In the genomic region with DNA sequence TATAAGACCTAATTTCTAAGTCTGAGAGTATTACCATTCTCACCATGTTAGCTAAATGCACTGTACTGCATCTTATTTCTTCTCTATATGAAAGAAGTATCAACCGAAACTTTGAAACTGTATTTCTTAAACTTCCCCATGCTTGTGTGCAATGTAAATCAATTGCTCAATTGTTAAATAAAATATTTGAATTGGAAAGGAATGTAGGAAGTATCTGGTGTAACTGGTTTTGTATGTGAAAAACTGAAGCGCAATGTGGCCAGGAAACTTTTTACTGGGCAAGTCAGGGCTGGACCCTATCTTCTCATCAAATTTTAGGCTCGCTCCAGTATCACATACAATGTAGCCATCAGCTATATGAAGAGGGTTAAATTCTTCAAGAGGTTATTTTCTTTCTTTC, we compare ENCODE assay signal across 20 mouse cellular contexts.
A peak's percentile ranks its signal among the peaks of the same experiment; 100 is the strongest.
DNase-seq lines count a peak whose midpoint lies in the region; ATAC-seq and TF ChIP-seq lines count a peak whose summit lies in the region.
"Had no signal": no experiment of that assay in that cellular context is flagged by ENCODE, and none has a peak within 500 bp of the region (broad histone marks: within the 10 kb centered on the region; RNA-seq: fewer than 3 reads in every experiment).

No protein-coding gene starts in this region.

- no peaks in the 10 kb centered on the region for H3K4me1 ChIP-seq in lung, embryonic 14.5 days (ENCODE audit: insufficient read depth)
- H3K4me1 ChIP-seq in lung, adult 2 months (ENCODE audit: control insufficient read depth, insufficient read depth, low read length) = no peaks in the 10 kb centered on the region
- H3K4me1 ChIP-seq in embryonic facial prominence, embryonic 10.5 days = no peaks in the 10 kb centered on the region
- H3K4me1 ChIP-seq: forebrain, embryonic 10.5 days; heart, embryonic 10.5 days; hindbrain, embryonic 12.5 days had no signal

- DNase-seq in lung, embryonic 14.5 days = peak; percentile 14
- DNase-seq in lung, postnatal 10 days = no peak
- DNase-seq in lung, postnatal 25 days (ENCODE audit: low spot score) = peak; percentile 21
- no peak for DNase-seq in lung, adult 2 months
- DNase-seq in thymus, postnatal 14 days = no peak
- no peak for DNase-seq in embryonic facial prominence, embryonic 10.5 days (ENCODE audit: low spot score)
- DNase-seq: adrenal gland, postnatal 10 days; cerebellum, adult 11-12 months; cerebellum, adult 9-11 months; cerebellum, postnatal 36 days; gastrocnemius, adult 2 months; gastrocnemius, postnatal 25 days; heart, adult 18-20 months; heart, postnatal 10 days; heart, postnatal 4 days had no signal

- no peak overlapping the region for H3K27ac ChIP-seq in lung, embryonic 14.5 days (ENCODE audit: low read depth)
- H3K27ac ChIP-seq in embryonic facial prominence, embryonic 10.5 days (replicated peaks) = no peak overlapping the region
- H3K27ac ChIP-seq: forebrain, embryonic 10.5 days; gastrocnemius, adult 2 months; heart, embryonic 10.5 days; hindbrain, embryonic 12.5 days had no signal

- no peak overlapping the region for H3K4me3 ChIP-seq in lung, embryonic 14.5 days (ENCODE audit: low read depth, low read length)
- no peak overlapping the region for H3K4me3 ChIP-seq in lung, adult 2 months (replicated peaks; ENCODE audit: extremely low read depth, low read depth, low read length)
- H3K4me3 ChIP-seq in embryonic facial prominence, embryonic 10.5 days = no peak overlapping the region
- H3K4me3 ChIP-seq: forebrain, embryonic 10.5 days; gastrocnemius, adult 2 months; heart, embryonic 10.5 days; hindbrain, embryonic 12.5 days had no signal

- TF ChIP-seq POLR2A in lung, adult 2 months (IDR thresholded peaks at IDR 0.05; ENCODE audit: borderline replicate concordance, extremely low read depth, low read depth, low read length) = no peak

- WGBS in lung, embryonic 14.5 days = 63% methylated on average over 3 of the region's 3 CpGs
- WGBS in lung, adult 2 months = 81% methylated on average over 3 of the region's 3 CpGs
- 92% methylated on average over 3 of the region's 3 CpGs for WGBS in embryonic facial prominence, embryonic 10.5 days

- no peaks in the 10 kb centered on the region for H3K36me3 ChIP-seq in lung, embryonic 14.5 days (ENCODE audit: insufficient read depth)
- no peaks in the 10 kb centered on the region for H3K36me3 ChIP-seq in embryonic facial prominence, embryonic 10.5 days (replicated peaks)
- H3K36me3 ChIP-seq: forebrain, embryonic 10.5 days; heart, embryonic 10.5 days; hindbrain, embryonic 12.5 days had no signal

- no peaks in the 10 kb centered on the region for H3K27me3 ChIP-seq in lung, embryonic 14.5 days (ENCODE audit: insufficient read depth, low read length)
- no peaks in the 10 kb centered on the region for H3K27me3 ChIP-seq in embryonic facial prominence, embryonic 10.5 days (replicated peaks; ENCODE audit: low read depth, poor library complexity, severe bottlenecking)
- H3K27me3 ChIP-seq: hindbrain, embryonic 12.5 days had no signal

- H3K9me3 ChIP-seq in lung, embryonic 14.5 days (ENCODE audit: low read depth, low read length) = no peaks in the 10 kb centered on the region
- H3K9me3 ChIP-seq in embryonic facial prominence, embryonic 10.5 days = no peaks in the 10 kb centered on the region; the same call in 1 of the 2 replicates
- H3K9me3 ChIP-seq: forebrain, embryonic 10.5 days; heart, embryonic 10.5 days; hindbrain, embryonic 12.5 days had no signal

- H3K9ac ChIP-seq in lung, embryonic 14.5 days = no peak overlapping the region
- H3K9ac ChIP-seq: hindbrain, embryonic 12.5 days had no signal

- no peak for TF ChIP-seq CTCF in lung, embryonic 14.5 days (IDR thresholded peaks at IDR 0.05; ENCODE audit: low read depth)
- TF ChIP-seq CTCF in lung, adult 2 months (IDR thresholded peaks at IDR 0.05; ENCODE audit: insufficient read depth, low read length) = no peak

- ATAC-seq in lung, embryonic 14.5 days (ENCODE audit: insufficient read depth) = no peak
- ATAC-seq in megakaryocyte progenitor cell, adult 5-6 weeks (replicated peaks; ENCODE audit: poor library complexity) = 0 out of 2 replicates have a peak, but pooled peaks have one; percentile 34
- ATAC-seq: forebrain, embryonic 14.5 days had no signal

- no peak overlapping the region for H3K4me2 ChIP-seq in lung, embryonic 14.5 days
- H3K4me2 ChIP-seq: hindbrain, embryonic 12.5 days had no signal

Comparison
In these comparisons a context has a peak if more than half of its experiments do, and no peak if none do; other contexts are left out.
1. DNase-seq: peak in lung, embryonic 14.5 days (single experiment) and lung, postnatal 25 days (single experiment); none in lung, postnatal 10 days (single experiment), lung, adult 2 months (single experiment), thymus, postnatal 14 days (single experiment) and embryonic facial prominence, embryonic 10.5 days (single experiment).